Mouse (Mus musculus) liver (tissue): ENCODE data around the gene Adora2b.
"Not testable (repeated sequence)": the region's sequence is repeated elsewhere in the genome, so short reads cannot be mapped to it uniquely, and the experiment has no call there.

Experiments used
- DNase-seq: peaks from one replicate; pipeline ENCODE4 v3.0.0-alpha.2; 2020; ENCODE audit warnings: mixed read lengths

Adora2b gene

DNA sequence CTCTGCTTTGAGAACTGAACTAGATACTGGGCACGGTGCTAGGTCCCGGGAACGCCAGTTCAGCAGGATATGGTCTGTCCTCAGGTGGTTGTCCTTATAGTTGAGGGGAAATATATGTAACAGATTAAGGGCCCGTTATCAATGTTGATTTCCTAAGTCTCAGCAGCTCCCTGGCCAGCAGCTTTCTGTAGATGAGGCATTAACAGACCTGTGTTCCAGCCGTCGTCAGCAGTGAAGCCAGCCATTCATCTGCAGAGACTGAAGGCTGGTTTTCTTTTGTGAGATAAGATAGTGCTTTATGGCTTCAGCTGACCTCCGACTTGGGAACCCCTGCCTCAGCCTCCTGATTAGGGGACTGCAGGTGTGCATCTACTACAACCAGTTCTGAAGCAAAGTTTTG, 15.2 kb downstream of the Adora2b start:
- DNase-seq, result no peak

DNA sequence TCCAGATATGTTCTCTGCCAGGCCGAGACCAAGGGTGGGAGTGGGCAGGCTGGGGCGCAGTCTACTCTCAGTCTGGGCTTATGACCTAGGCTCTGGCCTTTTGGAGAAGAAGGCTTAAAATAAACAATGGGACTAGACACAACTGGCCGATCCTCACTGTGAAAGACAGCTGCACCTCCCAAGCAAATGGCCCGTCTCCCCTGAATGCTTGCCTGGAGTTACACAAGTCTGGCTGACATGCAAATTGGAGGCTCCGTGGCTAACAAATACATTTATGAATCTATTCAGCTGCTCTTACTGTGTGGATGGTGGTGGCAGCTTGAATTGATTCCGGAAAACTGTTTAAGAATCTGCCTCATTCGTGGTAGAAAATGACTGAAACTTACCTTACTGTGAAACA, 16.9 kb downstream of the Adora2b start:
- DNase-seq, result no peak

DNA sequence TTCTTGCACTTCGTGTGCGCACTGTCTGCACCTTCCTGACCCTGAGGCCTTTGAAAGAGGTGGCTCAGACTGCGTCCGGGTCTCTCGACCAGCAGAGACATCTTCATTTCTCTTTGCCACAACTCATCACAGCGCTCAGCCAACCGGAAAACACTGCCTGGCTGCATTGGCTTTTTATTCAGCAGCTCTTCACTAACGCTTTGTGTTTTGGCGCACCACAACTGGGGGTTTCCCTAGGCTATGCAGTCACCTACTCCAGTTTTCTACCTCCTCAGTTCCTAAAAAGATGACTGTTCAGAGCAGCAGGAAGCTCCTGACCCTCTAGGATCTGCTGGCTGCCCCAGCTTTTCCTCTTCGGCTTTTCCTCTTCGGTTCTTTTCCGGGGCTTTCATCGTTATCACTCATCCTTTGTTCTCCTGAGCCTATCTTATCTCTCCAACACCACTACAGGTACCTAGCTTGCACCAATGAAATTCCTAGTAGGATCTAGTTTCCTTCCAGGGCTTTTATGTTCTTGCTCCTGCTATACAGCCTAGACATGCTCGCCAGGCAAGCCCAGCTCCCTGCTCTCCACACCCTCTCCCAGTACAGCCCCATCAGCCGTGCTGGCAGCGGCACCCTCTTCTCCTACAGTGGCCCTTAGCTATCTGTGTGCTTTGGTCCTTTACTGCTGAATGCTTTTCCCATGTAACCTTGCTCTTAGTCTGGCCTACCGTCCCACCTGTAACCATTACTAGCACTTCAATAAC, 17.9 kb downstream of the Adora2b start:
- no peak for DNase-seq

GRCm38 (mm10) chr11:62268381-62268780, 19.6 kb downstream of the Adora2b start:
- DNase-seq, result no peak

- DNase-seq, result no peak
Measured at GRCm38 (mm10) chr11:62269097-62269496, 20.3 kb downstream of the Adora2b start.

DNA sequence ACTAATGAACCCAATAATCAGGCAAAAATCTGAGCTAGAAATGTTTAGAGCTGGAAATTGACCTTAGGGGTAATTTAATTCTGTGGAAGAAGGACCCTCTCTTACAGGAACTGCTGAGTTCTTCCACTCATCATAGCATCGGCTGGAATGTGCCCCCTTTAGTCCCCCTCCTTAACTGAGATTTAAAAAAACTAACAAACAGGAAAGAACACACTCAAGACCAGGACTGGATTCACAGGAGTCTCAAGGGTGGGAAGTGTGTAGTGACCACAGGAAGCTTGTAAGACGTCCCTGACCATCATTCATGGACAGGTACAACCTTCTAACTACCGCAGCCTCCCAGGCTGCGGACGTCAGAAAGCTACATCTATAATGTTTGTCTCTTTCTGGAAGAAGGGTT, 22.1 kb downstream of the Adora2b start:
- DNase-seq, result no peak

- no peak for DNase-seq
Measured at GRCm38 (mm10) chr11:62277086-62277485, 28.3 kb downstream of the Adora2b start.

DNA sequence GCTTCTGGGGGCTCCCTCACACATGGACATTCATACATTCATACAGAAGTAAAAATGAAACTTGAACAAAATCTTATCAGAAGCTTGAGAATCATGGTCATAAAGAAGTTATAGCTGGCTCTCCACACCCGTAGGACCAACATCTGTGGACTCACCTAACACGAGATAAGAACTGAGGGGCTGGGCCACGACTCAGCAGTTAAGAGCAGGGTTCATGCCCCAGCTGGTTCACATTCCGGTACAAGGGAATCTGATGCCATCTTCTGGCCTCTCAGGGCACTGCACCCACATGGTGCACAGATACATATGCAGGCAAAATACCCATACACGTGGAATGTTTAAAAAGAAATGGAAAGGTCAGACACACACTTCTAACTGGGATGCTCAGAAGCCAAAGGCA, 29.2 kb downstream of the Adora2b start:
- peak; percentile 87 for DNase-seq

DNA sequence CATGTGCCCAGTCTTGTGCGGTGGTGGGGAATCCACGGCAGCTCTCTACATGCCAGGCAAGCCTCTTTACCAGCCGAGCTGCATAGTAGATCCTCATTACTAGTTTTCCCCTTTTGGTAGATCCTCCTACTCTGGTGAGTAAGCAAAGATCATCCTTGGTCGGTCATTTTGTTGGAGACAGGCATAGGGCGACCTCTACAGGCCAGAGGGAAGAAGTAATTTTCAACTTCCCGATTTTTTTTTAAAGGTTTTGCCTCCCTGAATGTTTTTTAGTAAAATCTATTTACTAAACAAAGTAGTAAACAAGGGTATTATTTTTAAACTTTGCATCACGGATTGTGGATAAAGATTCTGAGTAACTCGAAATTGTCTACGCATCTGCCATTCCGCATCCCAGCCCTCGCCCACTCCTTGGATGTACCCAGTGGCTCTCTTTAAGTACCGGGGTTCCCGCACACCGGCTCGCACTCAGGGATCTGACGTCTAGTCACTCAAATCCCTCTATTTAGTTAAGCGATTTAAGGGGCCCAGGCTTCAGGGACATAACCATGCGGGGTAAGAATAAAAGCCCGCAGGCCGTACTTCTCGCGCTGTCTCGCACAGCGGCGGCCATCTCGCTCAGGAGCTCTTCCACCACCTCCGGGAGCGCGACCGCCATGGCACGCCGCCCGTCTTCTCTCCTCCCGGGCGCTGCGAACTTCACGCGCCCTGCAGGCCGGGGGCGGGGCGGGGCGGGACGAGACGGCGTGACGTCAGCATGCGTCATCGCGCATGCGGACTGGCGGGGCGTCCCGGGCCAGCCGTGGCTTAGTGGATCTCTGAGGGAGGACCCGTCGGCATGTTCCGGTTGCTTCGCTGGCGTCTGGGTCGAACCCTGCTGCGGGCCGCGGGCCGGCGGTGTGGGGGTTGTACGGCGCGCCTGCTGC, 32.2 kb downstream of the Adora2b start, which contains the start of the genes Zswim7 and Ttc19:
TSS of gene Zswim7 (minus strand) at position 701 of the 926 bp plus-strand sequence.
TSS of gene Ttc19 (plus strand) at position 799 of the 926 bp plus-strand sequence.
- DNase-seq, result peak; percentile 95

- DNase-seq, result peak; percentile 82
Measured at GRCm38 (mm10) chr11:62281601-62281997, 32.8 kb downstream of the Adora2b start.

DNA sequence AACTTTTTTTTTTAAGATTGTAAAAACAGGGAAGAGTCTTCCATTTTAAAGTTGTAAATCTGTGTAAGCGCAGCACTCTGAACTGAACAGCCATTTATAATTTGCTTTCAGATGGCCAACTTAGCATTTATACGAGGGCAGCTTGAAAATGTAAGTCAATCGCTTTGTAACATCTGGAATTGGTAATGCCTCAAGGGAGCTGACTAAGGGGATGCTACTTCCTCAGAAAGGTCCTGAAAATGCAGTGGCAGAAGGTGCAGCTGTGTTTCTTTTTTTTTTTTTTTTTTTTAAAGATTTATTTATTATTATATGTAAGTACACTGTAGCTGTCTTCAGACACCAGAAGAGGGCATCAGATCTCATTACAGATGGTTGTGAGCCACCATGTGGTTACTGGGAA, 35.2 kb downstream of the Adora2b start:
- not testable (repeated sequence) for DNase-seq

DNA sequence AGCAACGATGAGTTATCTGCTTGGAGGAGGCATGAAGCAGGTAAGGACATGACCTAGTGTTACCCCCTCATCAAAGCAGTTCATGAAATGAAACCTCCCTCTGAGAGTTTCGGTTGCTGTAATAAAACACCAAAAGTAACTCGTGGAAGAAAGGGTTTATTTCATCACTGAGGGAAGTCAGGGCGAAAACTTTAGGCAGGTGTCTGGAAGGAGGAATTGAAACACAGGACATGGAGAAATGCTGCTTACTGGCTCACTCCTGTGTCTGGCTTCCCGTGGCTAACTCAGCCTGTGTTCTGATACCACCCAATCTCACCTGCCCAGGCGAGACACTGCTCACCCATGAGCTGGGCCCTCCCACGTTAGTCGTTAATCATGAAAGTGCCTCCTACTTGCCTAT, 36.2 kb downstream of the Adora2b start:
- DNase-seq, result no peak

DNA sequence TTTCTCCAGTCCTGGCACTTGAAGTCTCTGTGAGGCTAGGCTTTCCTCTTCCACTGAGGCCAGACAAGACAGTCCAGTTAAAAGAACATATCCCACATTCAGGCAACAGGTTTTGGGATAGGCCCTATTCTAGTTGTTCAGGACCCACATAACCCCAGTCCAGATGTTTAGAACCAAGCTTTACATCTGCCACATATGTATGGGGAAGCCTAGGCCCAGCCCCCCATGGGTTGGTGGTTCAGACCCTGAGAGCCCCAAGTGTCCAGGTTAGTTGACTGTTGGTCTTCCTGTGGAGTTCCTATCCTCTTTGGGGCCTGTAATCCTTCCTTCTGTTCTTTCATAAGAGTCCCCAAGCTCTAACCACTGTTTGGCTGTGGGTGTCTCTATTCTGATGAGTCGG, 38.9 kb downstream of the Adora2b start:
- no peak for DNase-seq

DNA sequence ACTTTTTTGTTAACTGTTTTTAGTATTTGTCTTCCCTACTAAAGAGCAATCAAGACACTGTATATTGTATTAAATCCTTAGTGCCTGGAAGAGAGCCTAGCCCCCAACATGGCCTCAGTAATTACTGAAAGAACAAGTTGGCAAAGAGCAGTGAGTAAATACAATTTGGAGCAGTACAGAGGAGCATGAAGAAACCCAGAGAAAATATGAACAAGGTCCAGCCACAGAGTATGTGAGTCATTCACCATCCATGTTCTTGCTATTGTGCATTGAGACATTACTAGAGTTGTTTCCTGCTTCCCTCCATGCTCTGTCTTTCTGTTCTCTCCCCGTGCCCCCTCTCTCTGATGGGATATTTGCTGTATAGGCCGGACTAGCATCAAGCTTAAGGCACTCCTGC, 45.3 kb downstream of the Adora2b start:
- no peak for DNase-seq

DNA sequence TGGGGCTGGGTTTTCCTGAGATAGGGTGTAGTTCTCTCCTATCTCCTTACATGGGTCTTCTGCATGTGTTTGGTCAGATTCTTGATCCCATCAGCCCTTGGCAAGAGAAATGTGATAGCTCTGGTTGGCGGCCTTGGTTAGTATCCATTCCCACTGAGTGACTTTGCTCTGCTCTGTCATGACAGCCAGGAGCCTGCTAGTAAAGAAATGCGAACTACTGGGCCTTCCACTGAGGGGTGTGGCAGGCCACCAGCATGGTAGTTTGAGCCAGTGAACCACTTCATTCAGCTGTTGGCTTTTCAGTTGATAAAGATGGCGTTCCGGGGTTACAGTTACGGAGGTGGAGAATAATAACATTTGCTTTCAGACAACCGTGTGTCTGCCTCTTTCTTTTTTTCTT, 50.1 kb downstream of the Adora2b start:
- no peak for DNase-seq

GRCm38 (mm10) chr11:62305866-62306265, 57.1 kb downstream of the Adora2b start:
- DNase-seq, result no peak

GRCm38 (mm10) chr11:62309296-62309695, 60.5 kb downstream of the Adora2b start:
- no peak for DNase-seq

DNA sequence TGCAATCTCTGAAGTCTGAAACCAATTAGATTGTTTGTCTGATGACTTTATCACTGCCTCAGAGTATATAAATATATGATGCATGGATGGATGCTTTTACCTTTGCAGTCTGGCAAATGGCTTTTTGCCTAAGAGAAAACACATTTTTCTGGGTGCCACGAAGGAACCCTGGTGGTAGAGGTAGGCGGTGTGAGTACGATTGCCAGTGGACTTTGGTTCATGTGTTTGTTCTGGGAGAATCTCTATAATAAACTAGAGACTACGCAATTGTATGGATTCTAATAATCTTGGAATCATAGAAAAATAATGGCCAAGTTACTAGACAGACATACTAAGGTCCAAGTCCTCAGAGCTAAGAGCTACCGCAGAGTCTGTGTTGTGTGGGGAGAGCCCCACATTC, 66.2 kb downstream of the Adora2b start:
- no peak for DNase-seq
